Mouse (Mus musculus): ENCODE results near the gene Upf3b. TPM values are rescaled to one million over a fixed set of nuclear protein-coding genes. Genes with fewer than 3 reads are reported as not detected.

The Upf3b gene
- total and polyA plus RNA-seq, 3 experiments, result 2.6 to 6.7 (median 6.6) TPM

DNA sequence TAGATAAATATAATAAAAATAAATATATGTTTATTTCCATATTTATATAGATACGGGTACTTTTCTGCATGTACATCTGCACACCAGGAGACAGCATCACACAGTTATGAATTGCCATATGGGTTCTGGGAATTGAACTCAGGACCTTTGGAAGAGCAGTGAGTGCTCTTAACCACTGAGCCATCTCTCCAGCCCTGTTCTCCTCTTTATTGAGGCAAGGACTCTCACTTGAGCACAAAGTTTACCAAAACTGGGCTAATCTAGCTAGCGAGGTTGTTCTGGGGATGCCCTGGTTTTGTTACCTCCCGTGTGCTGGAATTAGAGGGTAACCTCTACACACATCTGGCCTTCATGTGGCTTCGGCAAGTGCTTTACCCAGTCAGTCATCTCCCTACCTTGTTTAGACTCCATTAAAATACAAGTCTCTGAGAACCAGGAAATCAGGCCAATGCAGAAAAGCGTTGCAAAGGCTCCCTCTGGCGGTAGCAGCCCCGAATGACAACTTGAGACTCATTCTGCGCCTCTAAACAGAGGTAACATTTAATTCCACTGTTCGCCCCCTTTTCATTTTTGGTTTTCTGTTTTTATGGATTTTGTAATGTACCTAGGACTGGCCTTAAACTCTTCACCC, 35.7 kb downstream of the Upf3b start:
- no peaks in the 10 kb centered on the region for H3K79me2 ChIP-seq (replicated peaks; ENCODE audit: control insufficient read depth, insufficient read depth, low read length)
- no peaks in the 10 kb centered on the region for H3K27me3 ChIP-seq (ENCODE audit: control insufficient read depth, insufficient read depth, low read length)
- intact Hi-C loops (cut with DNase I), result loop anchor here (10.0 kb wide), 1 partner anchor 310 kb away; no protein-coding TSS in a partner anchor
- DNase-seq, result peak; percentile 29 to 71
- H3K36me3 ChIP-seq (ENCODE audit: control insufficient read depth, insufficient read depth, low read length), result no peaks in the 10 kb centered on the region
- 44% methylated on average over 9 of the region's 9 CpGs for WGBS
- no peak overlapping the region for H3K27ac ChIP-seq
- no peak overlapping the region for H3K4me3 ChIP-seq
- TF ChIP-seq CTCF (IDR thresholded peaks at IDR 0.05), result peak; percentile 95
- TF ChIP-seq EP300 (IDR thresholded peaks at IDR 0.05; ENCODE audit: insufficient read depth, low read depth, low read length), result no peak
- no peak for TF ChIP-seq POLR2A (IDR thresholded peaks at IDR 0.05; ENCODE audit: insufficient read depth, low read depth, low read length)
- no peak overlapping the region; the same call in 1 of the 2 replicates for H3K9ac ChIP-seq (ENCODE audit: low read depth, low read length)
- H3K4me1 ChIP-seq (ENCODE audit: control insufficient read depth, insufficient read depth, low read length), result no peaks in the 10 kb centered on the region; the same call in 1 of the 2 replicates

- no peak overlapping the region for H3K9ac ChIP-seq (ENCODE audit: low read depth, low read length)
- no peak overlapping the region for H3K27ac ChIP-seq
- no peaks in the 10 kb centered on the region for H3K79me2 ChIP-seq (replicated peaks; ENCODE audit: control insufficient read depth, insufficient read depth, low read length)
- no peaks in the 10 kb centered on the region for H3K4me1 ChIP-seq (ENCODE audit: control insufficient read depth, insufficient read depth, low read length)
- H3K27me3 ChIP-seq (ENCODE audit: control insufficient read depth, insufficient read depth, low read length), result no peaks in the 10 kb centered on the region
- no peak for DNase-seq
- 81% methylated on average over 5 of the region's 5 CpGs for WGBS
- intact Hi-C loops (cut with DNase I), result no loop called here
- no peak overlapping the region for H3K4me3 ChIP-seq
- TF ChIP-seq POLR2A (IDR thresholded peaks at IDR 0.05; ENCODE audit: insufficient read depth, low read depth, low read length) (no peak), EP300 (IDR thresholded peaks at IDR 0.05; ENCODE audit: insufficient read depth, low read depth, low read length) (no peak), CTCF (IDR thresholded peaks at IDR 0.05) (no peak)
- no peaks in the 10 kb centered on the region for H3K36me3 ChIP-seq (ENCODE audit: control insufficient read depth, insufficient read depth, low read length)
Measured at GRCm38 (mm10) chrX:37068766-37069165, 41.4 kb downstream of the Upf3b start.

DNA sequence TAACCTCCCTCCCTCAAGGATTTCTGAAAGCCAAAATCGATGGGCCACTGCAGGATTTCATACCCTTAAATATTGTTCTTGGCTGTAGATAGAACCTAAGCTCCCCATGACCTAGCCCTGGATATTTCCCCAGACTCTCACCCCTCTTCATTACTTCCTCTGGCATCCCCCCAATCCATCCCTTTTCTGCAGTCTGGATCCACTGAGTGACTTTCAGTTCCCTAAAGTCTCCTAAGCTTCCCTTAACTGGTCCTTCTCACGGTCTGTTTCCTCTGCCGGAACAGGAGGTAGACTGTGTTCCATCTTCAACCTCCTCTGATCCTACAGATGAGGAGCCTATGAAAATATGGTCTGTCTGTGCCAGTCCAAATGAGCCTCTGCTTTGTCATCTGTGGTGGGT, 42.8 kb downstream of the Upf3b start:
- intact Hi-C loops (cut with DNase I), result no loop called here
- WGBS, result 58% methylated on average over 3 of the region's 3 CpGs
- no peak overlapping the region for H3K4me3 ChIP-seq
- H3K27me3 ChIP-seq (ENCODE audit: control insufficient read depth, insufficient read depth, low read length), result no peaks in the 10 kb centered on the region
- H3K9ac ChIP-seq (ENCODE audit: low read depth, low read length), result no peak overlapping the region
- no peak overlapping the region for H3K27ac ChIP-seq
- TF ChIP-seq CTCF (IDR thresholded peaks at IDR 0.05) (no peak), EP300 (IDR thresholded peaks at IDR 0.05; ENCODE audit: insufficient read depth, low read depth, low read length) (no peak), POLR2A (IDR thresholded peaks at IDR 0.05; ENCODE audit: insufficient read depth, low read depth, low read length) (no peak)
- H3K4me1 ChIP-seq (ENCODE audit: control insufficient read depth, insufficient read depth, low read length), result no peaks in the 10 kb centered on the region
- H3K79me2 ChIP-seq (replicated peaks; ENCODE audit: control insufficient read depth, insufficient read depth, low read length), result no peaks in the 10 kb centered on the region
- no peaks in the 10 kb centered on the region for H3K36me3 ChIP-seq (ENCODE audit: control insufficient read depth, insufficient read depth, low read length)
- no peak for DNase-seq

GRCm38 (mm10) chrX:37063902-37064301, 46.2 kb downstream of the Upf3b start:
- no peak overlapping the region for H3K27ac ChIP-seq
- H3K79me2 ChIP-seq (replicated peaks; ENCODE audit: control insufficient read depth, insufficient read depth, low read length), result no peaks in the 10 kb centered on the region
- H3K4me3 ChIP-seq, result no peak overlapping the region
- H3K4me1 ChIP-seq (ENCODE audit: control insufficient read depth, insufficient read depth, low read length), result no peaks in the 10 kb centered on the region
- TF ChIP-seq POLR2A (IDR thresholded peaks at IDR 0.05; ENCODE audit: insufficient read depth, low read depth, low read length) (no peak), EP300 (IDR thresholded peaks at IDR 0.05; ENCODE audit: insufficient read depth, low read depth, low read length) (no peak), CTCF (IDR thresholded peaks at IDR 0.05) (no peak)
- WGBS, result 68% methylated on average over 9 of the region's 9 CpGs
- no peak for DNase-seq
- H3K9ac ChIP-seq (ENCODE audit: low read depth, low read length), result no peak overlapping the region
- H3K36me3 ChIP-seq (ENCODE audit: control insufficient read depth, insufficient read depth, low read length), result no peaks in the 10 kb centered on the region
- intact Hi-C loops (cut with DNase I), result no loop called here
- no peaks in the 10 kb centered on the region for H3K27me3 ChIP-seq (ENCODE audit: control insufficient read depth, insufficient read depth, low read length)

DNA sequence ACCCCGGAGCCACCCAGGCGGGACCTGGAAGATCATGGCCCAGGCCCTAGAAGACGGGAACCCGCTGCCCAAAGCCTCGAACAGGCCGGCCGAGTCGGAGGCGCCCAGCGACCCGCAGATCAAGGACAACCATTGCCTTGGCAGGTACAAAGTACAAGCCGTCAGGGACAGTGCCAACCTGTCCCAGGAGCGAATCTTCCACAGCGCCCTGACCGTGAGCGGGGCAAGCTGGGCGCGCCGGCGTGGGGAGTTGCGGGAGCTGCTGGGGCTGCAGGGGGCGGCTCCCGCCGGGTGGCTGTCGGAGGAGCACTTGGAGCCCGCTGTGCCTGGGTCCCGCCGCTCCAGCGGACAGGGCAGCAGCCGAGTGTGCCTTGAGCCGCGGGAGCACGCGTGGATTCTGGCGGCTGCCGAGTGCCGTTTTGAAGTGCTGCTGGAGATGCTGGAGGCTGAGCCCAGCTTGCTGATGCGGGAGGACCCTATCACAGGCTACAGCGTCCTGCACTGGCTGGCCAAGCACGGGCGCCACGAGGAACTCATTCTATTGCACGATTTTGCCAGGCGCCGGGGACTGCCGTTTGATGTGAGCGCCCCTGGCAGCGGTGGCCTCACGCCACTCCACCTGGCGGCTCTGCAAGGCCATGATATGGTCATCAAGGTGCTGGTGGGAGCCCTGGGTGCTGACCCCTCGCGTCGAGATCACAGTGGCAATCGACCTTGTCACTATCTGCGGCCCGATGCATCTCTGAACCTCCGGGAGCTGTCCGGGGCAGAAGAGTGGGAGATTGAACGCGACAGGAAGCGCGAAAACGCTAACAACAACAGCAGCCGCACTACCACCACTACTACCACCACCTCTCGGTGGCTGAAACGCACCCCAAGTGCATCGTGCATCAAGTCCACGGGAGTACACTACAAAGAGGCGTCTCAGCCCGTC, 61.0 kb downstream of the Upf3b start:
- no peak overlapping the region; the same call in 1 of the 2 replicates for H3K4me3 ChIP-seq
- H3K27ac ChIP-seq, result no peak overlapping the region
- intact Hi-C loops (cut with DNase I), result no loop called here
- no peaks in the 10 kb centered on the region for H3K4me1 ChIP-seq (ENCODE audit: control insufficient read depth, insufficient read depth, low read length)
- TF ChIP-seq POLR2A (IDR thresholded peaks at IDR 0.05; ENCODE audit: insufficient read depth, low read depth, low read length), result no peak
- no peak for TF ChIP-seq CTCF (IDR thresholded peaks at IDR 0.05)
- TF ChIP-seq EP300 (IDR thresholded peaks at IDR 0.05; ENCODE audit: insufficient read depth, low read depth, low read length), result no peak
- WGBS, result 18% methylated on average over 67 of the region's 70 CpGs
- H3K79me2 ChIP-seq (replicated peaks; ENCODE audit: control insufficient read depth, insufficient read depth, low read length), result no peaks in the 10 kb centered on the region
- peaks cover 10% of the 10 kb centered on the region for H3K27me3 ChIP-seq (ENCODE audit: control insufficient read depth, insufficient read depth, low read length)
- H3K9ac ChIP-seq (ENCODE audit: low read depth, low read length), result no peak overlapping the region
- DNase-seq, result peak; percentile 2 to 18
- no peaks in the 10 kb centered on the region for H3K36me3 ChIP-seq (ENCODE audit: control insufficient read depth, insufficient read depth, low read length)
